Mouse (Mus musculus) ES-E14 (cell line): ENCODE data around the gene Cerkl.

Source experiments
- CHD2 ChIP-seq: IDR thresholded peaks from 2 replicates; pipeline ENCODE4 v1.6.1; 2014; ENCODE audit warnings: mild to moderate bottlenecking, low read depth, low read length, inconsistent platforms
- HCFC1 ChIP-seq: IDR thresholded peaks from 2 replicates; pipeline ENCODE4 v1.6.1; 2012; ENCODE audit warnings: low read length, inconsistent platforms, borderline replicate concordance; ENCODE audit not compliant: insufficient read depth
- MAFK ChIP-seq: IDR thresholded peaks from 2 replicates; pipeline ENCODE4 v1.6.1; 2014; ENCODE audit warnings: mild to moderate bottlenecking, low read depth, low read length, inconsistent platforms; ENCODE audit not compliant: insufficient read depth
- ZC3H11A ChIP-seq: IDR thresholded peaks from 2 replicates; pipeline ENCODE4 v1.6.1; 2012; ENCODE audit warnings: low read depth, mild to moderate bottlenecking, inconsistent platforms, low read length, borderline replicate concordance
- ZNF384 ChIP-seq: IDR thresholded peaks from 2 replicates; pipeline ENCODE4 v1.6.1; 2012; ENCODE audit warnings: low read depth, low read length, inconsistent platforms

DNA sequence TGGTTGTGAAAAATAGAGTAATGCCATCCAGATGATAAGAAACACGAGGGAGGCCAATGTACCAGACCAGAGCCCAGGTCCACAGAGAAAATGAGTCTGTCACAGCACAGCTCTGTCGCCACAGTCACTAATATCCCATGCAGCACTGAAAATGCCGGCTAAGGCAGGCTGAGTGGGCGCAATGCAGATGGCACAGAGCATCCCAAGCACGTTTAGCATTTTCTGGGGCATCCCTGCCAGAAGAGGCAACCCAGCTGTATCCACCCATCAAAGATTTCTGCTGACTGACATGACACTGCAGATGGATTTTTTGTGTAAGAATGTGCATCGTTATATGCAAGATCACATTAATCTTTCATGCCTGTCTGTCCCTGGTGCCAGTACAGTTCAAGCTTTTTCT, 94.6 kb downstream of the Cerkl start:
- TF ChIP-seq HCFC1 (no peak), MAFK (no peak), ZC3H11A (no peak), ZNF384 (no peak), CHD2 (no peak)
